Mouse (Mus musculus) CH12.LX (cell line): Measurements from ENCODE around the gene Pbdc1.

Experiments
- E2F4 ChIP-seq: IDR thresholded peaks from 2 replicates; pipeline ENCODE4 v1.6.1; 2011; ENCODE audit warnings: low read depth, low read length, improper control_type of control experiment; ENCODE audit not compliant: insufficient replicate concordance
- EP300 ChIP-seq: IDR thresholded peaks from 2 replicates; pipeline ENCODE4 v1.6.1; 2011; ENCODE audit warnings: low read length, improper control_type of control experiment
- NRF1 ChIP-seq: IDR thresholded peaks from 2 replicates; pipeline ENCODE4 v1.6.1; 2014; ENCODE audit warnings: low read depth, mild to moderate bottlenecking, inconsistent platforms, low read length, improper control_type of control experiment, moderate library complexity
- RCOR1 ChIP-seq: conservative IDR thresholded peaks from 2 replicates; pipeline ENCODE4 v1.6.1; 2012; ENCODE audit warnings: low read depth, mild to moderate bottlenecking, inconsistent platforms, low read length, improper control_type of control experiment
- ZKSCAN1 ChIP-seq: IDR thresholded peaks from 2 replicates; pipeline ENCODE4 v1.6.1; 2012; ENCODE audit warnings: low read depth, inconsistent platforms, low read length, improper control_type of control experiment, borderline replicate concordance
- ZNF384 ChIP-seq: IDR thresholded peaks from 2 replicates; pipeline ENCODE4 v1.6.1; 2012; ENCODE audit warnings: low read depth, low read length, improper control_type of control experiment, inconsistent platforms

DNA sequence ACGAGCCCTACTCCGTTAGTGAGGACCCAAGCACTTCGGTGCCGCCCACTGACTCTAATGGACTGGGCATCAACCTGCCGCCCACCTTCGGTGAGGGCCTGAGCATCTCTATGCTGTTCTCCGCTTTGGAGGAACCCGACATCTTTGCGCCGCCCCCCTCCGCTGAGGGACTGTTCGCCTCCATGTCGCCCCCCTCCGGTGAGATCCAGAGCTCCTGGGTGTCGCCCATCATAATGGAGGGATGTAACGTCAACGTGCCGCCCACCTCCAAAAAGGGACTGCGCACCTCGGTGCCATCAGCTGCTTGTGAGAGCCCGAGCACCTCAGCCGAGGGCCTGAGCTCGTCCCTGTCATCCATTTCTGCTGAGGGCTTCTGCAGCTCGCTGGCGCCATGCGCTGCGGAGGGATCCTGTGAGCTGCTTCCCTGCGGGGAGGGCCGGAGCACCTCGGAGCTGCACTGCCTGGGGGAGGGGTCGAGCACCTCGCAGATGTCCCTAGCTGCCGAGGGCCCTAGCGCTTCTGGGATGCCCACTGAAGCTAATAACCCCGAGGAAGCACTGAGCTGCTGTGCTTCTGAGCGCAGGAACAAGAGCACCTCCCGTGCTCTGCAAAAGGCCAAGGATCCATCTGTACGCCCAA is 41.8 kb downstream of the Pbdc1 start:
- TF ChIP-seq ZNF384 (no peak), EP300 (no peak), E2F4 (no peak), ZKSCAN1 (no peak), NRF1 (no peak), RCOR1 (no peak)
